Mouse (Mus musculus) hindbrain, embryonic 11.5 days (tissue): ENCODE measurements around the gene Nptx1. TPM values are rescaled to one million over a fixed set of nuclear protein-coding genes. Genes with fewer than 3 reads are reported as not detected.

ENCODE experiments used
- ATAC-seq: fragments of 200-750 bp; cut with Nextera tagmentation; 2 replicates; pipeline ENCODE4 v1.8.0; 2017; ENCODE audit warnings: mild to moderate bottlenecking, moderate TSS enrichment, moderate library complexity; ENCODE audit not compliant: low FRiP score
- DNase-seq: peaks from one replicate; pipeline ENCODE4 v3.0.0-alpha.2; 2015; ENCODE audit warnings: low spot score
- H3K27ac ChIP-seq: fragments of 300-500 bp; sonication (generic); 2 replicates; pipeline ENCODE4 v1.5.1; 2014; ENCODE audit warnings: mild to moderate bottlenecking, low read depth, low read length
- H3K27me3 ChIP-seq: fragments of 300-500 bp; sonication (generic); 2 replicates; pipeline ENCODE4 v1.6.1; 2014; ENCODE audit warnings: mild to moderate bottlenecking, low read length, moderate library complexity, mixed read lengths; ENCODE audit not compliant: control insufficient read depth, insufficient read depth
- H3K36me3 ChIP-seq: fragments of 300-500 bp; sonication (generic); 2 replicates; pipeline ENCODE4 v1.6.1; 2014; ENCODE audit warnings: mild to moderate bottlenecking, low read length, moderate library complexity, mixed read lengths; ENCODE audit not compliant: control insufficient read depth, insufficient read depth
- H3K4me1 ChIP-seq: fragments of 300-500 bp; sonication (generic); replicated peaks from 2 replicates; pipeline ENCODE4 v1.6.1; 2014; ENCODE audit warnings: low read length, mixed read lengths; ENCODE audit not compliant: control insufficient read depth, insufficient read depth
- H3K4me2 ChIP-seq: fragments of 300-500 bp; sonication (generic); replicated peaks from 2 replicates; pipeline ENCODE4 v1.6.1; 2014; ENCODE audit warnings: mild to moderate bottlenecking, low read depth, low read length
- H3K4me3 ChIP-seq: fragments of 300-500 bp; sonication (generic); 2 replicates; pipeline ENCODE4 v1.5.1; 2014; ENCODE audit warnings: low read depth, low read length
- H3K9ac ChIP-seq: fragments of 300-500 bp; sonication (generic); 2 replicates; pipeline ENCODE4 v1.6.1; 2014; ENCODE audit warnings: low read depth, low read length
- H3K9me3 ChIP-seq: fragments of 300-500 bp; sonication (generic); 2 replicates; pipeline ENCODE4 v1.6.1; 2016; ENCODE audit warnings: low read length; ENCODE audit not compliant: control insufficient read depth
- WGBS: fragments of 180-500 bp; shearing (Covaris S2); extraction: QIAGEN DNeasy Blood & Tissue Kit; methylation state at CpG from one replicate; pipeline ENCODE4 v1.1.7; 2014; 5-methylcytosine and 5-hydroxymethylcytosine counted together
- polyA plus RNA-seq: library from polyadenylated mRNA; unstranded; fragments of >200 nt; fragmentation: Nextera tagmentation; extraction: Ambion mirVana; gene quantifications from 2 replicates; pipeline ENCODE4 v1.2.1, GENCODE M21; 2014

Nptx1 gene
- 8.7 and 11.2 TPM in 2 replicates for polyA plus RNA-seq

DNA sequence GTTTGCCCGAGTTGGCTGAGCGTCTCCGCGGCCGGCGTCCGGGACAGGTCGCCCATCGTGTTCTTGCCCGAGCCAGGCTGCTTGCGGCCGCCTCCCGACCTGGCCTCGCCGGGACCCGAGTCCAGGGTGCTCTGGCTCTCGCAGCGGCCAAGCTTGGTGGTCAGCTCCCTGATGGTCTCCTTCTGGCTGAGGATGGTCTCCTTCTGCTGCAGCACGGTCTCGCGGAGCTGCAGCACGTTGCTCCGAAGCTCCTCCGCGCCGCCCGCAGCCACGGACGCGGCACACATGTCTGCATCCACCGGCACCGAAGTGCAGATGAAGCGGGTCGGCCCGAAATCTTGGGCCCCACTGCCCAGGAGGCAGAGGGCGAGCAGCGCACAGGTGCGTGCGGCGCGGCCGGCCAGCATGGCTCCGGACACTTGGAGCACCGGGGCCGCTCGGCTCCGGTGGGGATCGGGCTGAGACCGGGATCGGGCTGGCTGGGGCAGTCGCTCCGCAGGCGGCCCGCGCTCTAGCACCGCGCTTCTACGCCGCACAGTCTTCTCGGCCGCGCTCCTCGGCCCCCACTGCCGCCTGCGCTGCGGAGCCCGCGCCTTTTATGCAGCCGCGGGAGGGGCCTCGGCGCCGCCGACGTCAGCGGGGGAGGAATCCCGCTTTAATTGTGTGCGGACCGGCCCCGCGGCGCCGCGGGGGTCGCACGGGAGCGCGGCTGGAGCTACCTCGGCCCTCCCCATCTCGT lies at the start of gene Nptx1:
Nptx1 (minus strand) TSS at position 571 of the 739 bp plus-strand sequence.
- under 1% methylated on average over 88 of the region's 90 CpGs for WGBS
- DNase-seq (peak; percentile 74), ATAC-seq (peak; percentile 34; the same call in 1 of the 2 replicates)
- peak within 1 kb of the TSS; percentile 79 for H3K9ac ChIP-seq
- H3K4me3 ChIP-seq = peak within 1 kb of the TSS; percentile 66
- no peaks in the 10 kb centered on the region for H3K9me3 ChIP-seq
- peak within 1 kb of the TSS; percentile 98 for H3K4me2 ChIP-seq
- H3K36me3 ChIP-seq = no peaks in the 10 kb centered on the region
- H3K27ac ChIP-seq = peak within 1 kb of the TSS; percentile 54
- peaks cover 75% of the 10 kb centered on the region for H3K27me3 ChIP-seq
- peaks cover 33% of the 10 kb centered on the region for H3K4me1 ChIP-seq

GRCm38 (mm10) chr11:119593966-119594365 lies 46.4 kb upstream of the Nptx1 start:
- Histone ChIP-seq H3K9me3 (no peaks in the 10 kb centered on the region), H3K4me2 (no peak overlapping the region), H3K27me3 (no peaks in the 10 kb centered on the region), H3K4me3 (no peak overlapping the region), H3K9ac (no peak overlapping the region), H3K36me3 (no peaks in the 10 kb centered on the region), H3K27ac (no peak overlapping the region), H3K4me1 (no peaks in the 10 kb centered on the region; the same call in none of the 2 replicates)
- 25% methylated on average over 3 of the region's 3 CpGs for WGBS
- DNase-seq = no peak
- no peak for ATAC-seq

DNA sequence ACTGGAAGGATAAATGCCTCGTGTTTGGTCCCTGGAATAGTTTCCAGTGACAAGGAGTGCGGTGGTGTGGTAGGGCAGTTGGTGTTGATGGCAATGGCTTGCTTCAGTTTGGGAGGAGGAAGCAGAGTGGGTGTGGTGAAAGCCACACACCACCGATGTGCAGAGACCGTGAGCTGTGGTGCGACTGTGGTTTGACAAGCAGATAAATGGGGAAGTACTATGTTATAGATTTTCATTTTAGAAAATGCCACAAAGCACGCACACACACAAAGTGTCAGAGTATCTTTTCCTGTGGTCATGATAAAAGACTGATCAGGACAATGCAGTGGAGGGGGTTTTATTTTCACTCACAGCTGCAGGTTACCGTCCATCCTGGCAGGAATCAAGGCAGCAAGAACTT lies 41.7 kb upstream of the Nptx1 start:
- no peaks in the 10 kb centered on the region for H3K27me3 ChIP-seq
- H3K27ac ChIP-seq = no peak overlapping the region
- no peaks in the 10 kb centered on the region for H3K36me3 ChIP-seq
- ATAC-seq (no peak), DNase-seq (no peak)
- H3K4me3 ChIP-seq = no peak overlapping the region
- no peaks in the 10 kb centered on the region for H3K9me3 ChIP-seq
- H3K4me2 ChIP-seq = no peak overlapping the region
- H3K4me1 ChIP-seq = no peaks in the 10 kb centered on the region; the same call in 1 of the 2 replicates
- 88% methylated on average over 7 of the region's 7 CpGs for WGBS
- H3K9ac ChIP-seq = no peak overlapping the region

DNA sequence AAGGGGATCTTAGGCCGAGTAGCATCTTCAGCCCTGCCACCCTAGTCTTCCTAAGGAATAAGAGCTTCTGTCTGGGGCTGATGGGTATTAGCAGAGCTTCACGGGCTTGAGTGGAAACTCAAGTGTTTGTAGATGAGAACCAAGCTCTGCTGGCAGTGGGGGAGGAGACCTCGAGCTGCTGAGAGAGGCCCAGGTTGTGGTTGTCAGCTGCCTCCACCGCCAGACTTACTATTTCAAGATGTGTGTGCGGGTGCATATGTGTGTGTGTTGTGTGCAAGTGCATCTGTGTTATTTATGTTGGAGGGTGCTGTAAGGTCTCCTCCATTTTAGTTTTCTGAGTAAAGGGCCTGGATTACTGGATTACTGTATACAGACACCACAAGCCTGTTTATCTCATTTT lies 39.6 kb upstream of the Nptx1 start:
- no peaks in the 10 kb centered on the region for H3K36me3 ChIP-seq
- WGBS = 69% methylated on average over 5 of the region's 5 CpGs
- H3K4me3 ChIP-seq = no peak overlapping the region
- no peaks in the 10 kb centered on the region for H3K27me3 ChIP-seq
- no peak overlapping the region for H3K27ac ChIP-seq
- no peak overlapping the region for H3K4me2 ChIP-seq
- DNase-seq = no peak
- no peak for ATAC-seq
- no peak overlapping the region for H3K9ac ChIP-seq
- no peaks in the 10 kb centered on the region for H3K4me1 ChIP-seq
- no peaks in the 10 kb centered on the region for H3K9me3 ChIP-seq

DNA sequence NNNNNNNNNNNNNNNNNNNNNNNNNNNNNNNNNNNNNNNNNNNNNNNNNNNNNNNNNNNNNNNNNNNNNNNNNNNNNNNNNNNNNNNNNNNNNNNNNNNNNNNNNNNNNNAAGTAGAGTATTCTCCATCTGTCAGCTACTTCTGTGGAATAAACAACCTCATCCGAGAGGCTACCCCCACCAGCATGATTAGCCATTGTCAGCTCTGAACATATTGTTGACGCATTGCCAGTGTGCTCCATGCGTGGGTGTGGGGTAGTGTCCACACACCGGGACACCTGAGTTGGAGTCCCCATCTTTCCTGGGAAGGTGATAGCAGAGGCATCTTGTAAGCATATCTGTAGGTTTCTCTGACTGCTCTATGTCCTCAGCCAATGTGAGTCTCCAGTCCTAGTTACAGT lies 39.0 kb upstream of the Nptx1 start:
- Histone ChIP-seq H3K27me3 (no peaks in the 10 kb centered on the region), H3K4me2 (no peak overlapping the region), H3K27ac (no peak overlapping the region), H3K36me3 (no peaks in the 10 kb centered on the region), H3K4me1 (no peaks in the 10 kb centered on the region), H3K9ac (no peak overlapping the region), H3K9me3 (no peaks in the 10 kb centered on the region), H3K4me3 (no peak overlapping the region)
- DNase-seq (no peak), ATAC-seq (no peak)
- 84% methylated on average over 4 of the region's 4 CpGs for WGBS

DNA sequence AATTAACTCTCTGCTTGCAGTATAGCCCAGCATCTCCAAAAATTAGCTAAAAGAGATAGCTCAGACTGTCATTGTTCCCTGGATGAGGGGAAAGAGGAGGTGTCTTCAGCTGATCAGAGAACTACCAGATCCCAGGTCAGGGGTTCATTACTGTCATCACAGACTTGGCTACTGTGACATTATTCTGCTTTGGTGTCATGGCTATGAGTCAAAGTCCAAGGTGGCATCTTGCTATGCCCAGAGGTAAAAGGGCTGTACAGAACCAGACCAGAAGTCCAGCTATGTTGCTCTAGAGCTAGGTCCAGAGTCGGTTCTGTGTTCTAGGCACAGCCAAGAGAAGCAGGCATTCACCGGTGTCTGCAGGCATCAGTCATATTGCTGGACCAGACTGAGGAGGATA lies 30.2 kb upstream of the Nptx1 start:
- Histone ChIP-seq H3K27me3 (no peaks in the 10 kb centered on the region), H3K27ac (no peak overlapping the region), H3K4me3 (no peak overlapping the region), H3K36me3 (no peaks in the 10 kb centered on the region), H3K9ac (no peak overlapping the region), H3K9me3 (no peaks in the 10 kb centered on the region), H3K4me2 (no peak overlapping the region), H3K4me1 (0 out of 2 replicates have a peak, but pooled peaks cover under 1% of the 10 kb centered on the region)
- WGBS = 89% methylated on average over 2 of the region's 2 CpGs
- ATAC-seq (no peak), DNase-seq (no peak)

- no peaks in the 10 kb centered on the region for H3K36me3 ChIP-seq
- 19% methylated on average over 4 of the region's 4 CpGs for WGBS
- no peak for ATAC-seq
- no peak overlapping the region for H3K4me3 ChIP-seq
- no peaks in the 10 kb centered on the region for H3K27me3 ChIP-seq
- H3K9ac ChIP-seq = no peak overlapping the region
- H3K4me2 ChIP-seq = no peak overlapping the region
- no peak overlapping the region for H3K27ac ChIP-seq
- H3K4me1 ChIP-seq = 0 out of 2 replicates have a peak, but pooled peaks cover 4% of the 10 kb centered on the region
- no peak for DNase-seq
- H3K9me3 ChIP-seq = no peaks in the 10 kb centered on the region
Measured at GRCm38 (mm10) chr11:119576855-119577254, 29.3 kb upstream of the Nptx1 start.

GRCm38 (mm10) chr11:119572316-119573010 lies 24.9 kb upstream of the Nptx1 start:
- H3K9me3 ChIP-seq = no peaks in the 10 kb centered on the region
- H3K9ac ChIP-seq = no peak overlapping the region
- DNase-seq (no peak), ATAC-seq (no peak)
- H3K27me3 ChIP-seq = no peaks in the 10 kb centered on the region; the same call in 1 of the 2 replicates
- H3K27ac ChIP-seq = 0 out of 2 replicates have a peak overlapping the region, but pooled peaks have one; percentile 27
- H3K4me2 ChIP-seq = no peak overlapping the region
- 0 out of 2 replicates have a peak, but pooled peaks cover 4% of the 10 kb centered on the region for H3K4me1 ChIP-seq
- no peak overlapping the region for H3K4me3 ChIP-seq
- no peaks in the 10 kb centered on the region for H3K36me3 ChIP-seq
- WGBS = 55% methylated on average over 15 of the region's 15 CpGs
